Mouse (Mus musculus): ENCODE measurements at regions not wholly inside any gene's neighbourhood (a gene's known extent, or its start where the extent isn't known, plus 50 kb on each side); places are given as distances from the start of the nearest gene placed in this dataset.

- WGBS, result 85% methylated on average over 9 of the region's 9 CpGs
- ATAC-seq (ENCODE audit: low read depth), result no peak
- Histone ChIP-seq H3K27ac (replicated peaks; ENCODE audit: low read depth, low read length) (no peak overlapping the region), H3K36me3 (ENCODE audit: control insufficient read depth, insufficient read depth, low read length) (no peaks in the 10 kb centered on the region), H3K27me3 (replicated peaks; ENCODE audit: control insufficient read depth, insufficient read depth, low read length) (no peaks in the 10 kb centered on the region), H3K9me3 (ENCODE audit: control insufficient read depth, low read length) (no peaks in the 10 kb centered on the region), H3K4me1 (ENCODE audit: control insufficient read depth, insufficient read depth, low read length) (no peaks in the 10 kb centered on the region), H3K9ac (ENCODE audit: low read depth, low read length) (no peak overlapping the region), H3K4me2 (ENCODE audit: low read depth, low read length) (no peak overlapping the region), H3K4me3 (ENCODE audit: low read depth, low read length) (no peak overlapping the region)
- DNase-seq (ENCODE audit: low spot score), result no peak
These were observed 56.4 kb downstream of the Cyp26a1 start for GRCm38 (mm10) chr19:37754024-37754423.

- no peaks in the 10 kb centered on the region for H3K36me3 ChIP-seq (ENCODE audit: control insufficient read depth, insufficient read depth, low read length)
- no peak overlapping the region for H3K4me3 ChIP-seq (ENCODE audit: low read depth, low read length)
- H3K27ac ChIP-seq (replicated peaks; ENCODE audit: low read depth, low read length), result no peak overlapping the region
- H3K9ac ChIP-seq (ENCODE audit: low read depth, low read length), result no peak overlapping the region
- no peaks in the 10 kb centered on the region for H3K9me3 ChIP-seq (ENCODE audit: control insufficient read depth, low read length)
- H3K27me3 ChIP-seq (replicated peaks; ENCODE audit: control insufficient read depth, insufficient read depth, low read length), result no peaks in the 10 kb centered on the region
- ATAC-seq (ENCODE audit: low read depth) (no peak), DNase-seq (ENCODE audit: low spot score) (no peak)
- no peaks in the 10 kb centered on the region for H3K4me1 ChIP-seq (ENCODE audit: control insufficient read depth, insufficient read depth, low read length)
- 93% methylated on average over 3 of the region's 3 CpGs for WGBS
- H3K4me2 ChIP-seq (ENCODE audit: low read depth, low read length), result no peak overlapping the region
These were observed 57.8 kb downstream of the Cyp26a1 start for GRCm38 (mm10) chr19:37755372-37755771.

- H3K9ac ChIP-seq (ENCODE audit: low read depth, low read length), result no peak overlapping the region
- no peak overlapping the region for H3K4me3 ChIP-seq (ENCODE audit: low read depth, low read length)
- no peaks in the 10 kb centered on the region for H3K9me3 ChIP-seq (ENCODE audit: control insufficient read depth, low read length)
- 92% methylated on average over 4 of the region's 4 CpGs for WGBS
- H3K4me2 ChIP-seq (ENCODE audit: low read depth, low read length), result no peak overlapping the region
- DNase-seq (ENCODE audit: low spot score) (no peak), ATAC-seq (ENCODE audit: low read depth) (no peak)
- no peaks in the 10 kb centered on the region for H3K36me3 ChIP-seq (ENCODE audit: control insufficient read depth, insufficient read depth, low read length)
- no peak overlapping the region for H3K27ac ChIP-seq (replicated peaks; ENCODE audit: low read depth, low read length)
- H3K27me3 ChIP-seq (replicated peaks; ENCODE audit: control insufficient read depth, insufficient read depth, low read length), result no peaks in the 10 kb centered on the region
- H3K4me1 ChIP-seq (ENCODE audit: control insufficient read depth, insufficient read depth, low read length), result no peaks in the 10 kb centered on the region
These were observed 71.8 kb downstream of the Cyp26a1 start for GRCm38 (mm10) chr19:37769376-37769775.

GRCm38 (mm10) chr19:37771956-37772355 is 74.4 kb downstream of the Cyp26a1 start:
- 90% methylated on average over 6 of the region's 6 CpGs for WGBS
- ATAC-seq (ENCODE audit: low read depth) (no peak), DNase-seq (ENCODE audit: low spot score) (no peak)
- H3K9me3 ChIP-seq (ENCODE audit: control insufficient read depth, low read length), result no peaks in the 10 kb centered on the region
- H3K27me3 ChIP-seq (replicated peaks; ENCODE audit: control insufficient read depth, insufficient read depth, low read length), result no peaks in the 10 kb centered on the region
- H3K4me1 ChIP-seq (ENCODE audit: control insufficient read depth, insufficient read depth, low read length), result no peaks in the 10 kb centered on the region
- no peak overlapping the region for H3K27ac ChIP-seq (replicated peaks; ENCODE audit: low read depth, low read length)
- no peaks in the 10 kb centered on the region for H3K36me3 ChIP-seq (ENCODE audit: control insufficient read depth, insufficient read depth, low read length)
- H3K4me3 ChIP-seq (ENCODE audit: low read depth, low read length), result no peak overlapping the region
- H3K9ac ChIP-seq (ENCODE audit: low read depth, low read length), result no peak overlapping the region
- no peak overlapping the region for H3K4me2 ChIP-seq (ENCODE audit: low read depth, low read length)

- no peaks in the 10 kb centered on the region for H3K27me3 ChIP-seq (replicated peaks; ENCODE audit: control insufficient read depth, insufficient read depth, low read length)
- no peak overlapping the region for H3K4me2 ChIP-seq (ENCODE audit: low read depth, low read length)
- no peaks in the 10 kb centered on the region for H3K4me1 ChIP-seq (ENCODE audit: control insufficient read depth, insufficient read depth, low read length)
- H3K9me3 ChIP-seq (ENCODE audit: control insufficient read depth, low read length), result no peaks in the 10 kb centered on the region
- H3K9ac ChIP-seq (ENCODE audit: low read depth, low read length), result no peak overlapping the region
- H3K27ac ChIP-seq (replicated peaks; ENCODE audit: low read depth, low read length), result no peak overlapping the region
- WGBS, result 91% methylated on average over 4 of the region's 4 CpGs
- ATAC-seq (ENCODE audit: low read depth) (no peak), DNase-seq (ENCODE audit: low spot score) (no peak)
- H3K36me3 ChIP-seq (ENCODE audit: control insufficient read depth, insufficient read depth, low read length), result no peaks in the 10 kb centered on the region
- no peak overlapping the region for H3K4me3 ChIP-seq (ENCODE audit: low read depth, low read length)
These were observed 77.0 kb downstream of the Cyp26a1 start for GRCm38 (mm10) chr19:37774551-37774950.

- Histone ChIP-seq H3K4me2 (ENCODE audit: low read depth, low read length) (no peak overlapping the region), H3K27me3 (replicated peaks; ENCODE audit: control insufficient read depth, insufficient read depth, low read length) (no peaks in the 10 kb centered on the region), H3K36me3 (ENCODE audit: control insufficient read depth, insufficient read depth, low read length) (no peaks in the 10 kb centered on the region), H3K4me1 (ENCODE audit: control insufficient read depth, insufficient read depth, low read length) (no peaks in the 10 kb centered on the region), H3K9me3 (ENCODE audit: control insufficient read depth, low read length) (no peaks in the 10 kb centered on the region), H3K9ac (ENCODE audit: low read depth, low read length) (no peak overlapping the region), H3K4me3 (ENCODE audit: low read depth, low read length) (no peak overlapping the region), H3K27ac (replicated peaks; ENCODE audit: low read depth, low read length) (no peak overlapping the region)
- no peak for ATAC-seq (ENCODE audit: low read depth)
- no peak for DNase-seq (ENCODE audit: low spot score)
- 93% methylated on average over 1 of the region's 1 CpGs for WGBS
These were observed 77.4 kb downstream of the Cyp26a1 start for GRCm38 (mm10) chr19:37774966-37775365.

- 59% methylated on average over 6 of the region's 6 CpGs for WGBS
These were observed 80.4 kb downstream of the Cyp26a1 start for GRCm38 (mm10) chr19:37777961-37778360.

GRCm38 (mm10) chr19:37778568-37778967 is 81.0 kb downstream of the Cyp26a1 start:
- DNase-seq (ENCODE audit: low spot score) (no peak), ATAC-seq (ENCODE audit: low read depth) (no peak)
- Histone ChIP-seq H3K4me2 (ENCODE audit: low read depth, low read length) (no peak overlapping the region), H3K4me3 (ENCODE audit: low read depth, low read length) (no peak overlapping the region), H3K9me3 (ENCODE audit: control insufficient read depth, low read length) (no peaks in the 10 kb centered on the region), H3K36me3 (ENCODE audit: control insufficient read depth, insufficient read depth, low read length) (no peaks in the 10 kb centered on the region), H3K9ac (ENCODE audit: low read depth, low read length) (no peak overlapping the region), H3K27me3 (replicated peaks; ENCODE audit: control insufficient read depth, insufficient read depth, low read length) (no peaks in the 10 kb centered on the region), H3K4me1 (ENCODE audit: control insufficient read depth, insufficient read depth, low read length) (no peaks in the 10 kb centered on the region), H3K27ac (replicated peaks; ENCODE audit: low read depth, low read length) (no peak overlapping the region)
- WGBS, result 79% methylated on average over 4 of the region's 4 CpGs

More at GRCm38 (mm10) chr19:37777961-37778360, 80.4 kb downstream of the Cyp26a1 start:
- no peak overlapping the region for H3K9ac ChIP-seq (ENCODE audit: low read depth, low read length)
- no peak overlapping the region for H3K4me2 ChIP-seq (ENCODE audit: low read depth, low read length)
- H3K27ac ChIP-seq (replicated peaks; ENCODE audit: low read depth, low read length), result no peak overlapping the region
- no peaks in the 10 kb centered on the region for H3K4me1 ChIP-seq (ENCODE audit: control insufficient read depth, insufficient read depth, low read length)
- H3K9me3 ChIP-seq (ENCODE audit: control insufficient read depth, low read length), result no peaks in the 10 kb centered on the region
- no peak overlapping the region for H3K4me3 ChIP-seq (ENCODE audit: low read depth, low read length)
- DNase-seq (ENCODE audit: low spot score) (peak; percentile 55), ATAC-seq (ENCODE audit: low read depth) (peak; percentile 44; the same call in 1 of the 2 replicates)
- H3K36me3 ChIP-seq (ENCODE audit: control insufficient read depth, insufficient read depth, low read length), result no peaks in the 10 kb centered on the region
- no peaks in the 10 kb centered on the region for H3K27me3 ChIP-seq (replicated peaks; ENCODE audit: control insufficient read depth, insufficient read depth, low read length)

GRCm38 (mm10) chr19:37788540-37788939 is 90.9 kb downstream of the Cyp26a1 start:
- DNase-seq (ENCODE audit: low spot score) (no peak), ATAC-seq (ENCODE audit: low read depth) (no peak)
- WGBS, result 90% methylated on average over 3 of the region's 3 CpGs
- H3K4me2 ChIP-seq (ENCODE audit: low read depth, low read length), result no peak overlapping the region
- H3K4me1 ChIP-seq (ENCODE audit: control insufficient read depth, insufficient read depth, low read length), result peaks cover 3% of the 10 kb centered on the region; the same call in 1 of the 2 replicates
- H3K4me3 ChIP-seq (ENCODE audit: low read depth, low read length), result no peak overlapping the region
- H3K9me3 ChIP-seq (ENCODE audit: control insufficient read depth, low read length), result no peaks in the 10 kb centered on the region
- no peak overlapping the region for H3K9ac ChIP-seq (ENCODE audit: low read depth, low read length)
- no peaks in the 10 kb centered on the region for H3K27me3 ChIP-seq (replicated peaks; ENCODE audit: control insufficient read depth, insufficient read depth, low read length)
- H3K27ac ChIP-seq (replicated peaks; ENCODE audit: low read depth, low read length), result no peak overlapping the region
- no peaks in the 10 kb centered on the region for H3K36me3 ChIP-seq (ENCODE audit: control insufficient read depth, insufficient read depth, low read length)

Measured in embryonic facial prominence, embryonic 14.5 days (tissue).